Comparison of ENCODE assay signal across 10 mouse cellular contexts in genomic region chr5:65040463-65040862, GRCm38 (mm10). TPM values are rescaled to one million over a fixed set of nuclear protein-coding genes. Genes with fewer than 3 reads are reported as not detected.
DNase-seq lines count a peak whose midpoint lies in the region; ATAC-seq and TF ChIP-seq lines count a peak whose summit lies in the region.
"Had no signal": no experiment of that assay in that cellular context is flagged by ENCODE, and none has a peak within 500 bp of the region (broad histone marks: within the 10 kb centered on the region; RNA-seq: fewer than 3 reads in every experiment).

No protein-coding gene starts in this region.

- no peak overlapping the region for H3K4me3 ChIP-seq in liver, adult 2 months (ENCODE audit: insufficient read depth, low read depth, low read length)
- H3K4me3 ChIP-seq in liver, embryonic 11.5 days (ENCODE audit: low read depth, low read length): no peak overlapping the region
- H3K4me3 ChIP-seq: megakaryocyte, embryonic 14.5 days had no signal

- H3K4me1 ChIP-seq in liver, adult 2 months (ENCODE audit: control insufficient read depth, insufficient read depth, low read length): no peaks in the 10 kb centered on the region
- H3K4me1 ChIP-seq in liver, embryonic 11.5 days (replicated peaks; ENCODE audit: control insufficient read depth, insufficient read depth, low read length): no peaks in the 10 kb centered on the region
- H3K4me1 ChIP-seq: megakaryocyte, embryonic 14.5 days had no signal

- H3K27ac ChIP-seq in liver, adult 2 months (replicated peaks; ENCODE audit: insufficient read depth, low read depth, low read length): no peak overlapping the region
- no peak overlapping the region for H3K27ac ChIP-seq in liver, embryonic 11.5 days (ENCODE audit: low read depth, low read length)

- no peaks in the 10 kb centered on the region for H3K79me2 ChIP-seq in liver, adult 2 months (ENCODE audit: control insufficient read depth, insufficient read depth, low read length)

- H3K9ac ChIP-seq in liver, adult 2 months (ENCODE audit: low read depth, low read length): no peak overlapping the region
- H3K9ac ChIP-seq in liver, embryonic 11.5 days (ENCODE audit: low read depth, low read length): no peak overlapping the region

- H3K4me2 ChIP-seq in liver, embryonic 11.5 days: no peak overlapping the region

- 87% methylated on average over 5 of the region's 5 CpGs for WGBS in liver, adult 2 months
- WGBS in liver, embryonic 11.5 days: 65% methylated on average over 5 of the region's 5 CpGs

- TF ChIP-seq CTCF in liver, adult 2 months (IDR thresholded peaks at IDR 0.05; ENCODE audit: low read depth, low read length): peak; percentile 74

- no peak for TF ChIP-seq POLR2A in liver, adult 2 months (IDR thresholded peaks at IDR 0.05; ENCODE audit: extremely low read depth, insufficient read depth, low read length)

- H3K36me3 ChIP-seq in liver, adult 2 months (ENCODE audit: control insufficient read depth, insufficient read depth, low read length): peaks cover 6% of the 10 kb centered on the region; the same call in 1 of the 2 replicates
- no peaks in the 10 kb centered on the region for H3K36me3 ChIP-seq in liver, embryonic 11.5 days (ENCODE audit: control insufficient read depth, insufficient read depth, low read length)

- ATAC-seq in liver, embryonic 11.5 days (replicated peaks; ENCODE audit: low FRiP score): no peak

- peak; percentile 78 for DNase-seq in adrenal gland, postnatal 14 days
- DNase-seq in adrenal gland, adult 2 months: no peak
- DNase-seq in liver, adult 2 months (ENCODE audit: extremely low read depth, low read depth, low spot score): no peak
- no peak for DNase-seq in liver, embryonic 11.5 days (ENCODE audit: low spot score)
- peak; percentile 44 for DNase-seq in NIH3T3 (ENCODE audit: low read depth)
- peak; percentile 28 to 72 for DNase-seq in spleen, postnatal 4 days (ENCODE audit: low spot score in 2 of 2)
- DNase-seq in urinary bladder, postnatal 14 days (ENCODE audit: low spot score): no peak
- DNase-seq in ovary, adult 18-20 months (ENCODE audit: low spot score): no peak
- DNase-seq: cerebellum, adult 9-11 months had no signal

- H3K9me3 ChIP-seq in liver, embryonic 11.5 days (ENCODE audit: control insufficient read depth, low read length): no peaks in the 10 kb centered on the region

- H3K27me3 ChIP-seq in liver, adult 2 months (ENCODE audit: control insufficient read depth, insufficient read depth, low read length): no peaks in the 10 kb centered on the region
- no peaks in the 10 kb centered on the region for H3K27me3 ChIP-seq in liver, embryonic 11.5 days (replicated peaks; ENCODE audit: control insufficient read depth, insufficient read depth, low read length)

RNA-seq across cellular contexts. Expression of gene Tmem156, which starts 51.5 kb away (rescaled TPM):
- 0.44 and 2.0 TPM in 2 replicates for total RNA-seq in adrenal gland, postnatal 14 days (2021)
- under 1 TPM; 0.37 to 0.38 TPM for total RNA-seq in adrenal gland, adult 2 months (2021)
- polyA plus RNA-seq in adrenal gland, adult 2 months (2012; rRNA removed): not detected in 2 replicates
- 0.40 and 0.65 TPM in 2 replicates for total RNA-seq in liver, adult 2 months (2014; rRNA removed)
- not detected in 2 replicates for polyA plus RNA-seq in liver, adult 2 months (2012; rRNA removed)
- 0.42 and 0.55 TPM in 2 replicates for polyA plus RNA-seq in liver, embryonic 11.5 days (2014; fragmentation: Nextera tagmentation; extraction: Ambion mirVana)

Comparison
In these comparisons a context has a peak if more than half of its experiments do, and no peak if none do; other contexts are left out.
1. DNase-seq: peak in adrenal gland, postnatal 14 days (single experiment), NIH3T3 (single experiment) and spleen, postnatal 4 days (2 of 2); none in adrenal gland, adult 2 months (single experiment), liver, adult 2 months (single experiment), liver, embryonic 11.5 days (single experiment), urinary bladder, postnatal 14 days (single experiment) and ovary, adult 18-20 months (single experiment).